Mouse (Mus musculus) spleen, adult 2 months (tissue): ENCODE results near the gene Dtd1.

ENCODE experiments used
- CTCF ChIP-seq: fragments of 200-500 bp; IDR thresholded peaks from 2 replicates; pipeline ENCODE4 v1.5.1; 2011; ENCODE audit warnings: mild to moderate bottlenecking, inconsistent platforms; ENCODE audit not compliant: insufficient read depth, insufficient read length, insufficient replicate concordance; ENCODE audit errors: extremely low read depth
- POLR2A ChIP-seq: fragments of 200-500 bp; IDR thresholded peaks from 2 replicates; pipeline ENCODE4 v1.6.1; 2011; ENCODE audit warnings: low read depth, low read length, inconsistent platforms

- TF ChIP-seq POLR2A (no peak), CTCF (no peak)
Observed at GRCm38 (mm10) chr2:144769118-144769496, 169.4 kb downstream of the Dtd1 start.
